Mouse (Mus musculus) thymus, adult 2 months (tissue): Measurements from ENCODE around the gene Pla1a. TPM values are rescaled to one million over a fixed set of nuclear protein-coding genes. Genes with fewer than 3 reads are reported as not detected.

Source experiments
- DNase-seq: peaks from one replicate; pipeline ENCODE4 v3.0.0; 2021
- H3K27ac ChIP-seq: fragments of 200-500 bp; 2 replicates; pipeline ENCODE4 v1.5.1; 2012; ENCODE audit warnings: low read length, control low read depth; ENCODE audit not compliant: control insufficient read depth, insufficient read depth
- H3K27me3 ChIP-seq: fragments of 200-500 bp; 2 replicates; pipeline ENCODE4 v1.6.1; 2012; ENCODE audit warnings: mild to moderate bottlenecking, low read length, moderate library complexity, mixed read lengths; ENCODE audit not compliant: control insufficient read depth, insufficient read depth
- H3K36me3 ChIP-seq: fragments of 200-500 bp; 2 replicates; pipeline ENCODE4 v1.6.1; 2012; ENCODE audit warnings: mild to moderate bottlenecking, low read length, moderate library complexity; ENCODE audit not compliant: control insufficient read depth, insufficient read depth
- H3K4me1 ChIP-seq: fragments of 200-500 bp; replicated peaks from 2 replicates; pipeline ENCODE4 v1.6.1; 2012; ENCODE audit warnings: low read length; ENCODE audit not compliant: control insufficient read depth, insufficient read depth
- H3K4me3 ChIP-seq: fragments of 200-500 bp; 2 replicates; pipeline ENCODE4 v1.5.1; 2012; ENCODE audit warnings: mild to moderate bottlenecking, low read length, control low read depth, moderate library complexity; ENCODE audit not compliant: control insufficient read depth, insufficient read depth
- CTCF ChIP-seq: fragments of 200-500 bp; IDR thresholded peaks from 2 replicates; pipeline ENCODE4 v1.5.1; 2012; ENCODE audit warnings: mild to moderate bottlenecking, control low read depth, low read length, moderate library complexity, borderline replicate concordance; ENCODE audit not compliant: control insufficient read depth, poor library complexity, insufficient read depth; ENCODE audit errors: extremely low read depth
- POLR2A ChIP-seq: fragments of 200-500 bp; IDR thresholded peaks from 2 replicates; pipeline ENCODE4 v1.6.1; 2012; ENCODE audit warnings: mild to moderate bottlenecking, low read length, control low read depth, moderate library complexity; ENCODE audit not compliant: control insufficient read depth, poor library complexity, insufficient read depth; ENCODE audit errors: extremely low read depth
- WGBS: fragments of 180-500 bp; shearing (Covaris S2); methylation state at CpG from one replicate; pipeline ENCODE4 v1.1.7; 2018; 5-methylcytosine and 5-hydroxymethylcytosine counted together
- polyA plus RNA-seq: library from polyadenylated mRNA; depleted of rRNA; stranded (reverse); fragments of >200 nt; gene quantifications from 2 replicates; pipeline ENCODE4 v1.2.3, GENCODE M21; 2012

Pla1a gene
- polyA plus RNA-seq, 1 experiment: 5.5 TPM

- no peak overlapping the region for H3K4me3 ChIP-seq
- H3K36me3 ChIP-seq: no peaks in the 10 kb centered on the region
- H3K4me1 ChIP-seq: peaks cover 4% of the 10 kb centered on the region
- DNase-seq: no peak
- WGBS: 96% methylated on average over 4 of the region's 4 CpGs
- no peaks in the 10 kb centered on the region for H3K27me3 ChIP-seq
- no peak overlapping the region for H3K27ac ChIP-seq
- TF ChIP-seq POLR2A: no peak
- TF ChIP-seq CTCF: no peak
Measured at GRCm38 (mm10) chr16:38459990-38460389, 27.0 kb upstream of the Pla1a start.

- Histone ChIP-seq H3K4me3 (no peak overlapping the region), H3K27me3 (no peaks in the 10 kb centered on the region), H3K36me3 (no peaks in the 10 kb centered on the region), H3K4me1 (peaks cover 4% of the 10 kb centered on the region), H3K27ac (no peak overlapping the region)
- TF ChIP-seq CTCF (no peak), POLR2A (no peak)
- 80% methylated on average over 6 of the region's 6 CpGs for WGBS
- DNase-seq: no peak
Measured at GRCm38 (mm10) chr16:38458600-38459280, 25.8 kb upstream of the Pla1a start.

GRCm38 (mm10) chr16:38456812-38457567 lies 24.0 kb upstream of the Pla1a start:
- Histone ChIP-seq H3K27ac (peak overlapping the region; percentile 3; the same call in 1 of the 2 replicates), H3K4me3 (no peak overlapping the region), H3K36me3 (no peaks in the 10 kb centered on the region), H3K27me3 (no peaks in the 10 kb centered on the region), H3K4me1 (peaks cover 9% of the 10 kb centered on the region)
- WGBS: 36% methylated on average over 11 of the region's 11 CpGs
- TF ChIP-seq POLR2A (no peak), CTCF (no peak)
- no peak for DNase-seq

GRCm38 (mm10) chr16:38455511-38456418 lies 22.8 kb upstream of the Pla1a start, which contains the start of gene Cd80:
TSS of gene Cd80 (plus strand) at chr16:38455561.
- H3K4me1 ChIP-seq: peaks cover 14% of the 10 kb centered on the region

GRCm38 (mm10) chr16:38454533-38455254 lies 21.7 kb upstream of the Pla1a start:
- WGBS: 91% methylated on average over 11 of the region's 11 CpGs
- H3K4me3 ChIP-seq: no peak overlapping the region
- TF ChIP-seq POLR2A: no peak
- no peak for TF ChIP-seq CTCF
- H3K4me1 ChIP-seq: peaks cover 14% of the 10 kb centered on the region
- H3K27me3 ChIP-seq: no peaks in the 10 kb centered on the region
- DNase-seq: no peak
- H3K27ac ChIP-seq: no peak overlapping the region
- H3K36me3 ChIP-seq: no peaks in the 10 kb centered on the region

More at GRCm38 (mm10) chr16:38455511-38456418, 22.8 kb upstream of the Pla1a start, which contains the start of gene Cd80:
- Histone ChIP-seq H3K4me3 (no peak within 1 kb of the TSS), H3K36me3 (no peaks in the 10 kb centered on the region), H3K27ac (no peak within 1 kb of the TSS), H3K27me3 (no peaks in the 10 kb centered on the region)
- TF ChIP-seq POLR2A: no peak
- TF ChIP-seq CTCF: no peak
- WGBS: 86% methylated on average over 17 of the region's 17 CpGs
- DNase-seq: no peak
